Mouse (Mus musculus) megakaryocyte, adult 5-6 weeks (primary cell): Measurements from ENCODE around the gene H2afy2. TPM values are rescaled to one million over a fixed set of nuclear protein-coding genes. Genes with fewer than 3 reads are reported as not detected.

Source experiments
- ATAC-seq: 2 replicates; pipeline ENCODE4 v1.8.0; 2016; ENCODE audit warnings: mild to moderate bottlenecking, inconsistent platforms; ENCODE audit not compliant: poor library complexity, severe bottlenecking
- total RNA-seq, 2 experiments: library from RNA; stranded (forward) in 1 of 2; stranded (reverse) in 1 of 2; fragments of 153-499, 151-499 nt in 1 of 2; fragments of 221-1000, 200-1000 nt in 1 of 2; gene quantifications; 2 replicates each; pipeline versions ENCODE4 v1.2.3 to v1.2.4; 2015 to 2017

H2afy2 gene
- total RNA-seq (2015) (0.50 and 0.76 TPM in 2 replicates), total RNA-seq (2017) (0.73 and 1.2 TPM in 2 replicates)

DNA sequence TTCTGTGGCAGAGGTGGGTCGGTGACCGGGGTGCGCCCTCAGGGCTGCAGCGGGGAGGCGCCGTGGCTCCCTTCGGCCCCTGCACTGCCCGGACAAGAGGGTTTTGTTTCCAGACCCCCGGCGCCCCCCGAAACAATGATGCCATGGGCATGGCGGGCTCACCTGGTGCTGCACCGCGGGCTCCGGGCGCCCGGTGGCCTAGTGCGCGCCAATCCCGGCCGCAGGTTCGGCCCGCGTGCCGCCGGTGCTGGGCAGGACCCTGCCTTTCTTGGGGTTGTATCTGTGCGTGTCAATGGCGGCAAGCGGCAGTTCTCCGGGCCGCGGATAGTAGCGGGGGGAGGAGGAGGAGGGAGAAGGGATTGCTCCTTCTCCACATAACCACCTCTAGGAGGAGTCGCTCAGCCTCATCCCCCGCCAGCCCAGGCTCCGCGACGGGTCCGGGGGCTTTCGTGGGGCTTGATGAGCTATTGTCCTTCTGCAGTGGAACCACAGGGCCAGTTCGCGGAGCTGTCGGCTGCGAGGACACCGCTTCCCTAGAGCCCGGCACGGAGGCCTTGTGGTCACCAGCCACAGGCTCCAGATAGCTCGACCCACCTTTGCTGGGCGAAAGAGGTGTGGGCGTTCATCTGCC is at the start of gene H2afy2:
TSS of gene H2afy2 (minus strand) at position 527 of the 631 bp plus-strand sequence.
- ATAC-seq = no peak

DNA sequence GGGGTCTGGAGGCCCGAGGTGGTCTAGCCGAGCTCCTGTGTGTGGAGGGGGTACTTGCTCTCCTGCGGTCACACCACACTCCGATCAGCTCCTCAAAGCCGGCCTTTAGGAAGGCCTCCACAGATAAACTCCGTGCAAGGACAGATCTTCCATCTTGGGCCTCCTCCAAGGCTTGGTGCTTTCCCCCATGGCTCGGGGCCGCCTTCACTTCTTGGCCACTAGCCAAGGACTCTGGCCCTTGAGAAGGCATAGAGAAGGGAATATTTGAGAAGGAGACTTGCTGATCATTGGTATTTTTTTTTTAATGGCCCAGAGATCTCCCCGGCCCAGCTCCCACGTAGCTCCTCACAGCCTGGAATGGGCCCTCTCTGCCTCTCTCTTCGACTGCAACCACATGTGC is 48.8 kb upstream of the H2afy2 start:
- ATAC-seq = no peak

DNA sequence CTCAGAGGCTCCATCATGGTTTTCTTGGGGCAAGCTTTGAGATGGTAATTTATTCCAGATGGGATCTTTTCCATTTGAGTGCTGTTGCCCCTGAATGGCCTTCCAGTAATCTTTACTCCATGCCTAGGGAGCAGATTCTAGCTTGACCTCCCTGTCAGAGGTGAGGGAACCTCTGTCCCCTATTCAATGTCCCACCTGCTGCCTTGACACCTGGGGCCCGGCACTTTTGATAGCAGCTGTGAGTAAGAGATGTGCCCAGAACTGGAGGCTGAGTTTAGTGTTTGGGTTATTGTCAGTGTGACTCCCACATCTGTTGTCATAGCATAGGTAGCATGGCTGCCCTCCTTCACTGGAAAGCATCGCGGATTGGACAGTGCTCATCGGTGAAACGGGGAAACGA is 47.8 kb upstream of the H2afy2 start:
- no peak for ATAC-seq

DNA sequence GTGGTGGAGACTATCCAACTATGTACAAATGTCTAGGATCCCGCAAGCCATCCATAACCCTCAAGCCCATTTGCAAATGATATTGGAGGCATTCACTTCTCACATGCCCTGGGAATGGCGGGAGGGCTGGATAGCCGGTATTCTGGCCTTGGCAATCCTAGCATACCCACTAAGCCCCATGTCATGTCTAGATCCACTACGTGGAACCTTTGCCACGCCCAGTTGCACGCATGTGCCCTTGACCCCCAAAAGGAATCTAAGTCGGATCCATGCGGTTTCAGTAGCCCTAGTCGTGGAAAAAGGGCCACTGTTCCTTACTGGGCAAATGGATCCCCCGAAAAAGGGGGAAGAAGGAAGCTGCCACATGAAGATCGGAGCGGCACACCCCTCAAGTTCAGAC is 47.3 kb upstream of the H2afy2 start:
- ATAC-seq = no peak

DNA sequence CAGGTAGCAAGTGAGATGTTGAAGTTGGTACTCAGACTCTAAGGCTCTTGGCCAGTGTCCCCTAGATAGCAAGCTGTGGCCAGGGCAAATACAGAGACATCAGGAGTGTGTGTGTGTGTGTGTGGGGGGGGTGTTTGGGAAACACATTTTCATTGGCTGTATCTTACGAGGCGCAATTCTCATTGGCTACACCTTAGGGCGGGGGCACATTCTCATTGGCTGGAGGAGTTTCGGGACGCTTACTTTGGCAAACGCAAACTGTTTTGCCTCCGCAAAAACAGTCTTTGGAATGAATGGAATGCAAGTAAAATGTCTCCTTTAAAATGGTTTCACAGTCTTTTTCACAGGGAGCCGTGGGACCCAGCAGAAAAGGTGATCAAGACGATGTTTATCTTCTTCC is 46.9 kb upstream of the H2afy2 start:
- ATAC-seq = no peak

DNA sequence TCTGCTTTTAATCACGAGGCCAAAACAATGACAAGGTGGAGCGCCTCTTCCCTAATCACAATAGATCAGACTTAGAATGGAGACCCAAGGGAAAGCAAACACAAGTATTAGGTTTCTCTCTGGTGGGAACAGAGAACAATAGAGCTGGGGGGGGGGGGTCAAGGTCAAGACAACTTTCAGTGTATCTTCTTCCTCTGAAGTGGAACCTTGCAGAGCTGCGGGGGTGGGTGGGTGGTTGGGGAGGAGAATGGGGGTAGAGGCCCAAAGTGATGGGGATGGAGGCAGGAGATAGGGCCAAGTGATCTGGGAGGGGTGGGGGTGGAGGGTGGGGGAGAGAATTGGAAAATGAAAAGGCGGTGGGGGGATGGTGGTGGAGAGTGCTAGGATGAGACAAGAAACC is 45.1 kb upstream of the H2afy2 start:
- no peak for ATAC-seq

DNA sequence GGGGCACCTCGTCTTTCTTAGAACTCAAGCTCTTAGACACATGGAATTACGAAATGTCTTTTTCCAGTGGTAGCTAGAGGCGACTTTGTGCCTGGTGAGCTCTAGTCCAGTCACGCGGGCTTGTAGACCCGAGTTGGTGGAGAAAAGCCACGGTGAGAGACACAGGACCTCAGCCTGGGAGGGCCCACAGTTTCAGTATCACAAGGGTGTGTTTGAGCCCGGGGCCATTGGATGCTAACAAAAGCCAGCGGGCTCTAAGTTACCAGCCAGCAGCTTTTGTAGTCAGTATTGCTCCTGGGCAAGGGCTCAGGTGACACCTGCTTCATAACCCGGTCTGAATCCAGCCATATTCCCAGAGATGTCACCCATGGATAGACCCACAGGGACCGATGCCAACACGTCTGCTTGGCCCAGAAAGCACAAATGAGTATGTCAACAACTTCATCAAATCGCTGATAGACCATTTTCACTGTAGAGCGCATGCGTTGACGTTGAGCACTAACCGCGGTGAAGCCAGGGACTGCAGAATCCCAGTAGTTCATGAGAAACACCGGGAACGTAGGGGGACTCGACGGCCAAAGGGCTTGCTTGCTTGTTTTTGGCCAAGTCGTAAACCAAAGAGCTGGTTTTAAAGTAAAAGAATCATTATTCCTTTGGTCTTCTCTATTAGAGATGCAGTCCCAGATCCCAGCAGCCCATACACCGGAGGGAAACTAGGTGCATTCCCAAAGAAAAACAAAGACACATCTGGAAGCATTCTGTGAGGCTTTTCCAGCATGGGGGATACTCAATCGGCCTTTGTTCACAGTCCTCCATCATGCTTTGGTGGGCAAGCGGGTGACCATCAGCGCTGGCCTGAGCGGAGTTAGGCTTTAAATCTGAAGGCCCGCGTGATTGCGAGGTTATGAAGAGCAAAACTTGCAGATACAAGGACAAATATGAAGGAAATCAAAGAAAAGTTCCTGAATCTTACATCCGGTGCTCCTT is 44.3 kb upstream of the H2afy2 start:
- ATAC-seq = no peak

DNA sequence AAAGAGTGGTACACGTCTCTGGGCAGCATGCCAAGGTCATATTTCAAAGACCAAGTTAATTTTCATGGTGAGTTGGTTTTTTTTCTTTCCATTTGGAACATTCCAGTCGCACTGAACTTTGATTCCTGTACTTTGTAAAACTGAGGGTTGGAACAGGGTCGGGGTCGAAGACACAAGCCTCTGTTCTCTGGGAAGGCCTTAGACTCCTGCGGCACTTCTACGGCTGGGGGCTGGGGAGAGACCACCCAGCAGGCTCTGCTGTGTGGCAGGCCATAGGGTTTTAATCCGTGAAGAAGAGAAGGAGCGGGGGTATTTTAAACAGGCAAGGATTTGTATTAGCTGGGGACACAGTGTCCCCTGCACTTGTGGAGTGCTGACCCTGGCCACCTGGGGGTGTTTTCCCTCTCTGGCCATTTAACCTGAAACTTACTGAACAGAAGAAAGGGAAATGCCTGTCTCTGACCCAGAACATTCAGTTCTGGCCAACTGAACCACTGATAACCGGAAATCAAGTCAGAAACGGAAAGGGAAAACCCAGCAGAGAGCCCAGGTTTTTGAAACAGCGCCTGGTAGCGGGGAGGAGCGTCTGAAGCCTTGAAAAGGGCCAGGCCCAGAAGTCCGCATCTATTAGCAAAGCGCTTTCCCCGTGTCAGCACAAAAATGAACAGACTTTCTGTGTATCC is 42.9 kb upstream of the H2afy2 start:
- no peak for ATAC-seq

DNA sequence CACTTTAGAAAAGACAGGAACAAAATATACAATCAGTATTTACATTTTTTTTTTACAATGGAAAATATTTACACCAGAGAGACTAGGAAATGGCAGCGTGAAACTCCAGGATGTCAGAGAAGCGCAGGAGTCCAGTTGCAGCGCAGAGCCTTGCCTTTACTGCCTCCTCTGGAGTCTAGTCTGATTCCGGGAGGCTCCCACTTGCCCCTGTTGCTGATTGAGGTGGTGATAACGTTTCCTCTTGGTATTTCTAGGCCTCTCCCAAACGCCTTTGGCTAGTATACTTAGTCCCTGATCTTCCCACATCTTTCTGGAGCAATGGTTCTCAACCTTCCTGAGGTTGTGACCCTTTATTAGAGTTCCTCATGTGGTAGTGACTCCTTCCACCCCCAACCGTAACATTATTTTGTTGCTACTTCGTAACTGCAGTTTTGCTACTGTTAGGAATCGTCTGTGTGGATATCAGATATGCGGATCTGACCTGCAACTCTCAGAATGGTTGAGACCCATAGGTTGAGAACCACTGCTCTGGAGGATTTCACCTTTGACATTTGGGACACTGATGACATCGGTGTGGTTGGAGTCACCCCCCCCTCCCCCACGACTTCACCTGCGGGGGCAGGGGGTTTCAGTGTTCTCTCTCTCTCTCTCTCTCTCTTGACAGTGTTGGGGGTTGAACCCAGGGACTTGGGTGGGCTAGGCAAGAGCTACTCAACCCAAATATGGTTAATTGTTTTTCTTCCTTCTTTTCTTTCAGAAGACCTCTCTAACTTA is 42.2 kb upstream of the H2afy2 start:
- no peak for ATAC-seq

DNA sequence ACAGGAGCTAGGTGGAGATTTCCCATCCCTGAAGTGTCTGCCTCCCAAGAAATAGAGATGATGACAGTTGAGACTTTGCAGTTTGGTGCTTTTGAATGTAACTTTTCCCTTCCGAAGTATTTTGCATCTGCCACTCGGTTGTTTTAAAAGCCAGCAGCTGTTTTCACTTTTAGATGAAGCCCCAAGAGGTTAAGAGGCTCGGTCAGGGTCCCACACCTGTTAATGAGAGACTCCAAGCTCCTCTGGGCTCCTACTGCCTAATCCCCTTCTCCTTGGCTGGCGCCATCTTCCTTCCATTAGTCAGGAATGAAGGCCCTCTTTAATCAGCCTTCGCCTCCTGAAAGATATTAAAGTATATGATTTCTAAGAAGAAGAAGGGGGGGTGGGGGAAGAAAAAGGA is 41.6 kb upstream of the H2afy2 start:
- ATAC-seq = no peak

DNA sequence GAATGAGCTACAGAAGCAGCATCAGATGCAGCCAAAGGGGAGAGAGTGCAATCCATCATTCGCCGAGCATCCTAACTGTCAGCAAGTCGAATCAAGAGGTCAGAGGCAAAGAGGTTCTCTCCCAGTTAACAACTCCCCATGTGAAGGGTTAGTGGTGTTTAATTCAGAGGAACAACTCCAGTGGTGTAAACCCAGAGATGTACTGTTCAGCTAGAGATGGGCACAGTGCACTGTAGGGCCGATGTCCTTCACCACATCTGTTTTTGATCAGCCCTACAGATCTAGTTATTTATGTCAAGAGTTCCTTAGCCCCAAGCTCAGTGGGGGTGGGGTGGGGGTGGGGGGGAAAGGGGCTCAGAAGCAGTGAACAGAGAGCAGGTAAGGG is 39.8 kb upstream of the H2afy2 start:
- ATAC-seq = no peak

DNA sequence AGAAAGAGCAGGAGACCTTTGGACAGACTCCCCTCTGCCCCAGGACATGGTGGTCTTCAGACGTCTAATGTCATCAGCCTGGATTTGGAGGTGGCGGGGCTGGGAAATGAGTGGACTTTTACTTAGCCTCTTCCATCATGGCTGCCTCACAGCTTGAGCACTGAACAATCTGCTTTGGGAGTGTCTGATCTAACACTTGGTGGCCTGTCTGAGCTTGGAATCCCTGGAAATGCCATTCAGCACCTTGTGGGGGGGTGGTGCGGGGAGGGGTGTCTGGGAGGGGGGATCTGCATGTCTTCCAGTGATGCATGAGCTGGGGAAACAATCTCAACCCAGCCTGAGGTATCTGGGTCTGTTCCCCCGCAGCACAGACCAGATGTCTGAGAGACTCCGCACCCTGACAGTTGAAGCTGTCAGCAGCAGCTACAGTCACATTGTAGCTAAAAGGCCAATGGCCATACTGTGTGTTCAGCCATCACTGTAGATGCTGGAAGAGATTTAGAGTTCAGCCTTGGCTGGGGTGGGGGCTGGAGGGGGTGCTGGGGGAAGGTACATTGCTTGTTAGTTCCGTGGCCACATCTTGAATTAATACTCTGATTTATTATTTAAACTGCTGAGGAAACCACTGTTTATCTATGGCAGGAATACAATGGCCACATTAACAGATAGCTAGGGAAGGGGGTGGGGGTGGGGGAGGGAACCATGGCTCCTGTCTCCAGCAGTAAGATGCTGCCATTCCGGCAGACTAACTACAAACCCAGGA is 39.2 kb upstream of the H2afy2 start:
- no peak for ATAC-seq

DNA sequence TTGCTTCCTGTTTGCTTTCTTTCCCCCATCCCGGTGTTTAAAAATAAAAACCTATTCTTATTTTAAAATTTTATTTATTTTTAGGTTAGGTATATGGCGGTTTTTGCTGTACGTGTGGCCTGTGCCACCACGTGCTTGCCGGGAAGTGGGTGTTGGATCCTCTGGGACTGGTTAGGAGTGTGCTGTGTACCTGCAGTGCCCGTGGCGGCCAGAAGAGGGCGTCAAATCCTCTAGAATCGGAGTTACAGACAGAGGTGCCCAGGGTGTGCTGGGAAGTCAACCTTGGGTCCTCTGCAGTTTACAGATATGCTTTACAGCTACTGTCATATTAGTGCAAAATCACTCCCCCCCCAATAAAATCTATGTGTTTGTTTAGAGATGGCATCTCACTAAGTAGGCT is 36.1 kb upstream of the H2afy2 start:
- ATAC-seq = no peak

DNA sequence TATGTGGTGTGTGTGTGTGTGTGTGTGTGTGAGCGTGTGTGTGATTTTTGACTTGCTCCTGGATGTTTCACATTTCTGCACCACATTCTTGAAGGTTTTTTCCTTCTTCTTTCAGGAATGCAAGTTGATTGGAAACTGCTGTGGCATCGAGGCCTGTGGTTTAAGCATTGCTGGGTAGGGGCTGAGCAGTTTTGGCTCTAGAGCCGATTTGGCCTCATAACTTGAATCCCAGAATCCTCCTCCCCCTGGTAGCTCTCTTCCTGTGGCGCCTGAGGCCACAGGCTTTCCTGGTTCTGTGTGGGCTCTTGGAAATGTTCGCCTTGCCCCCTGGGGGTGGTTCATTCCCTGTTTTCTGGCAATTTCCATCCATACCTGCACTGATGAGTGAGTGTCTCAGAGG is 28.0 kb upstream of the H2afy2 start:
- ATAC-seq = no peak

DNA sequence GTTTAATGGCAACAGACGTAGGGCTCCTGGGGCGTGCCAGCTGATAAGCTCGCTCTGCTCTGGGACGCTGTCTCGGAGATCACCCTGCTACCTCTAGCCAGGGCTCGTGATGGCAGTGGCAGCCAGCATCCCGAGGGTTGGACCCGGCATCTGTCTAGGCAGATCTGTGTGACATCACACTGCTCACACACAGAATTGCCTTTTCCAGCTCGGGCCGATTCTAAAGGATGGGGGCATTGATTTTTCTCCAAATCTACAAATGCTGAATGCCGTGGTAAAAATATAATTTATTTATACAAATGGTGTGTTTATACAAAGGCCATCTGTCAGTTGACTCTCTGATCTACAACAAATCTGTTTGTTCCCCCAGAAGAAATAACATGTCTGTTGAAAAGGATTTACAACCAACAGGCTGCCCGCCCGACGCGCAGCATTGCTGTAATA is 14.2 kb upstream of the H2afy2 start:
- no peak for ATAC-seq

DNA sequence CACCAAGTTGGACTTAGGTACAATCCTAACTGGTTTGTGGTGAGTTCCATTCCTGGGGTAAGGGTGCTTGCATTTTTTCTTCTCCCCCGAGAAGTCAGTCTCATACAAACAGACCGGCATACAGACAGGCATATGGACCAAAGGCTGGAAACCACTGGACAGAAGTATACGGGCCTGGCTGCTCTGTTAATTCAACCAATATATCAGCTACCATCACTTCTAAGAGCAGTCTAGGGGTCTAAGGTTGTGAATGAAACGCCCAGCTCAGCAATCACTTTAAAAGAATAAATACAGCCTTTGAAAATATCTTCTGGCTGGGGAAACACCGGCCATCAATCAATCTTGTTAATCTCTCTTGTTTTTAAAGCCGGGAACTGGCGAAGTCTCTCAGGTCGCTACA is 11.5 kb upstream of the H2afy2 start:
- ATAC-seq = no peak

DNA sequence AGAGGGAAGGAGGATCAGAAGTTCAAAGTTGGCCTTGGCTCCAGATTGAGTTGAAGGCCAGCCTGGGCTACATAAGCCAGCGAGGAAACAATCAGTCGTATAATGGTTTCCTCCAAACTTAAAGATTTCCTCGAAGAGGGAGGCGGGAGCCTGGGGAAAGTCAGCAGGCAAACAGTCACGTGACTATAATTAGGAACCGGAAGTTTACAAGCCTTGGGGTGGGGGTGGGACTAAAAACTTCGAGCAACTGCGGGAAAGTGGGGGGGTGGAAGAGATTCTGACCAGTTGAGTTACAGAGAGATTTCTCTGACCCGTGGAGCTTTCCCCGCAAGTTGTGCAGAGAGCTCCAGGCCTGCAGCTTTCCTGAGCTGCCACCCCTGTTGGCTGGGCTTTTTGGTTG is 11.0 kb upstream of the H2afy2 start:
- no peak for ATAC-seq

DNA sequence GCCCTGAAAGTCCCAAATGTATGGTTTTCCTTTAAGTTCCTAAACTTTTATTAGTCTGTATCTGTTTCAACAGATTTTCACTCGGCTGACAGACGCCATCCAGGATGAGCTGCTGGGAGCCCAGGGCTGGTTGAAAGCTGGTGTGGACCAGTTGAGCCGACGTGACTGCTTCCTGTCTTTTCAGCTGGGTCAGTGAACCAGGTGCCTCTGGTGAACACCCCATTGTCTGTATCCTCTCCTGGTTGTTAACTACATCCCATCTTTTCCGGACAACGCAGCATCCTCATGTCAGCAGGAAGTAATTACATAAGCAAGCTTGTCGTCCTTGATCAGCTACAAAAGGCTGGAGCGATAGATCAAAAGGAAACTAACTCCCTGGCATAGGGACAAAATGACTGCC is 9.1 kb upstream of the H2afy2 start:
- no peak for ATAC-seq

DNA sequence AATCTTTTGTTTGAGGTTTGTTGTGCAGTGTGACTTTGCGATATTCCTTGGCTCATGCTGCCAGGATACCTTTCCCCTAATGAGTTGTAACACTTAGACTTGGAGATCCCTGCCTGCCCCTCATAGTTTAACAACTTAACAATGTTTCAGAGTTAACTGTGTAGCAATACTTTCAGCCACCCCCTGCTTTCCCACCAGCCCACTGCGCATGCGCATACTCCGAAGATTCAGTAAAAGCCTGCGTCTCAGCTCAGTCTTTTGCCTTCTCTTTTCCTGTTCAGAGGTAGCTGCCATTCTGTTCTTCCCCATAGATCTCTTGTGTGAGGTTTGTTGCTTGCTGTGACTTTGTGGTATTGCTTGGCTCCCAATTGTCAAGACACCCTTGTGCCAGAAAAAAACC is 4.6 kb upstream of the H2afy2 start:
- ATAC-seq = no peak
